14 mouse cellular contexts compared by ENCODE assay signal in the genomic region with DNA sequence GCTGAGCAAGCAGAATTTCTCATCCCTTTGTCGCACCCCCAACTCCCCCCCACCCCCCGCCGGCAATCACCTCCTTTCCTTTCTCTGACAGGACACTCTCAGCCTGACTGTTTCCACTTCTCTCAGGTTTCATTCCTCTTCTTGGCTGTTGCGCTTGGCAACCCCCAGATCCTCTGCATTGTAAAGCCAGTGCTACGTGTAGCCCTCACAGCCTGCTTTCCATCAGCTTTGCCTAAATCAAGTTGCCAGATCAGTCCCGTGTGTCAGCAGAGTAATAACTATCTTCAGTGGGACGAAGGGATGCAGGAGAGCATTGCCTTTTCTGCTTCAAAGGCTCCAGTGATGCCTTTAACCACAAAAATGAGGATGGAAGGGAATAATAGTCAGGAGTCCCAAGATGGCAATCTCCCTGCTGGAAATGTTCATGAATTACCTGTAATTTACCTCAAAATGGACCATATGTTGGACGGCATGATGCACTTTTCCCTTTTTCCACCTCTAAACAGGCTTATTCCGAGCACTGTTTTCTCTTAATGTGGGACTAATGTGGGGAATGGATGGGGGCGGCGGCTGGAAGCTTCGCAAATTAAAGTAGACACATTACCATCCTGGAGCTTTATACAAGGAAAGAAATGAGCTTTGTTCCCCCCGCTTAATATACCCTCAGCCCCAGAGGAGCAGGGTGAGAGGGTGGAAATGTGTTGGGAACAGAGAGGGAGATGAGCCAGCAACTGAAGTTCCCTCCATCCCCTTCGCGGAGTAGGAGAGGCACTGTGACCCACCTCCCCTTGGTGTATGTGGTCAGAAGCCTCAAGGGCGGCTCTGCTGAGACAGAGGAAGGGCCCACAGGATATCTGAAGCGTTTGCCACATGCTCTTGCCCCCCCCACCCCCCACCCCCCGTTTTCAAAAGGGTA.
DNase-seq lines count a peak whose midpoint lies in the region; ATAC-seq lines count a peak whose summit lies in the region.
"Had no signal": no experiment of that assay in that cellular context is flagged by ENCODE, and none has a peak within 500 bp of the region (broad histone marks: within the 10 kb centered on the region; RNA-seq: fewer than 3 reads in every experiment).

No protein-coding gene starts in this region.

- H3K27me3 ChIP-seq in kidney, embryonic 16.5 days (ENCODE audit: insufficient read depth, low read length): no peaks in the 10 kb centered on the region
- peaks cover 76% of the 10 kb centered on the region for H3K27me3 ChIP-seq in forebrain, embryonic 10.5 days (ENCODE audit: poor library complexity, severe bottlenecking)
- H3K27me3 ChIP-seq in hindbrain, embryonic 16.5 days (replicated peaks; ENCODE audit: control insufficient read depth, insufficient read depth, low read length): no peaks in the 10 kb centered on the region
- no peaks in the 10 kb centered on the region for H3K27me3 ChIP-seq in midbrain, embryonic 16.5 days (ENCODE audit: control insufficient read depth, insufficient read depth, low read depth, low read length)

- H3K4me2 ChIP-seq in kidney, embryonic 16.5 days (replicated peaks; ENCODE audit: low read depth, low read length): no peak overlapping the region; the same call in 1 of the 2 replicates
- H3K4me2 ChIP-seq in hindbrain, embryonic 16.5 days (ENCODE audit: low read length): no peak overlapping the region
- H3K4me2 ChIP-seq in midbrain, embryonic 16.5 days (ENCODE audit: low read length): no peak overlapping the region

- no peak for DNase-seq in kidney, postnatal 14 days
- peak; percentile 20 for DNase-seq in forebrain, embryonic 10.5 days (ENCODE audit: extremely low spot score, low spot score)
- no peak for DNase-seq in urinary bladder, adult 18-20 months (ENCODE audit: low spot score in 2 of 2)
- DNase-seq in adipocyte (ENCODE audit: low spot score): no peak
- no peak for DNase-seq in cerebellum, adult 9-11 months
- DNase-seq: cerebellum, postnatal 36 days; kidney, adult 11 months; lung, adult 18-20 months; right cerebral cortex, adult 18-20 months had no signal

- H3K9me3 ChIP-seq in kidney, embryonic 16.5 days (ENCODE audit: low read length): no peaks in the 10 kb centered on the region
- H3K9me3 ChIP-seq in forebrain, embryonic 10.5 days: no peaks in the 10 kb centered on the region
- H3K9me3 ChIP-seq in hindbrain, embryonic 16.5 days (ENCODE audit: control insufficient read depth, low read length): no peaks in the 10 kb centered on the region
- no peaks in the 10 kb centered on the region for H3K9me3 ChIP-seq in midbrain, embryonic 16.5 days (replicated peaks; ENCODE audit: control insufficient read depth, low read length, poor library complexity, severe bottlenecking)
- H3K9me3 ChIP-seq: heart, embryonic 13.5 days had no signal

- peaks cover 67% of the 10 kb centered on the region for H3K4me1 ChIP-seq in kidney, embryonic 16.5 days (ENCODE audit: insufficient read depth, low read length)
- H3K4me1 ChIP-seq in forebrain, embryonic 10.5 days: peaks cover 52% of the 10 kb centered on the region
- H3K4me1 ChIP-seq in hindbrain, embryonic 16.5 days (ENCODE audit: control insufficient read depth, insufficient read depth, low read depth, low read length): peaks cover 16% of the 10 kb centered on the region
- peaks cover 32% of the 10 kb centered on the region for H3K4me1 ChIP-seq in midbrain, embryonic 16.5 days (ENCODE audit: control insufficient read depth, insufficient read depth, low read length)

- peak overlapping the region; percentile 97 for H3K27ac ChIP-seq in kidney, embryonic 16.5 days (ENCODE audit: low read length)
- peak overlapping the region; percentile 74 for H3K27ac ChIP-seq in forebrain, embryonic 10.5 days
- peak overlapping the region; percentile 61; the same call in 1 of the 2 replicates for H3K27ac ChIP-seq in hindbrain, embryonic 16.5 days (ENCODE audit: low read depth, low read length)
- peak overlapping the region; percentile 81 for H3K27ac ChIP-seq in midbrain, embryonic 16.5 days (ENCODE audit: low read length)

- 23% methylated on average over 18 of the region's 18 CpGs for WGBS in kidney, embryonic 16.5 days
- WGBS in forebrain, embryonic 10.5 days: 50% methylated on average over 18 of the region's 18 CpGs
- 28% methylated on average over 18 of the region's 18 CpGs for WGBS in hindbrain, embryonic 16.5 days
- WGBS in midbrain, embryonic 16.5 days: 22% methylated on average over 18 of the region's 18 CpGs

- H3K4me3 ChIP-seq in kidney, embryonic 16.5 days (ENCODE audit: low read length): no peak overlapping the region
- no peak overlapping the region for H3K4me3 ChIP-seq in forebrain, embryonic 10.5 days
- H3K4me3 ChIP-seq in hindbrain, embryonic 16.5 days (ENCODE audit: low read length): no peak overlapping the region
- H3K4me3 ChIP-seq in midbrain, embryonic 16.5 days (ENCODE audit: low read depth, low read length): no peak overlapping the region
- H3K4me3 ChIP-seq: heart, embryonic 13.5 days had no signal

- H3K9ac ChIP-seq in kidney, embryonic 16.5 days (replicated peaks; ENCODE audit: low read length): 0 out of 2 replicates have a peak overlapping the region, but pooled peaks have one; percentile 40
- H3K9ac ChIP-seq in hindbrain, embryonic 16.5 days (ENCODE audit: low read depth, low read length): no peak overlapping the region
- 0 out of 2 replicates have a peak overlapping the region, but pooled peaks have one; percentile 8 for H3K9ac ChIP-seq in midbrain, embryonic 16.5 days (ENCODE audit: low read depth, low read length)
- H3K9ac ChIP-seq: heart, embryonic 13.5 days had no signal

- no peaks in the 10 kb centered on the region for H3K36me3 ChIP-seq in kidney, embryonic 16.5 days (ENCODE audit: insufficient read depth, low read length)
- H3K36me3 ChIP-seq in forebrain, embryonic 10.5 days (replicated peaks): no peaks in the 10 kb centered on the region
- no peaks in the 10 kb centered on the region for H3K36me3 ChIP-seq in hindbrain, embryonic 16.5 days (ENCODE audit: control insufficient read depth, insufficient read depth, low read length)
- no peaks in the 10 kb centered on the region for H3K36me3 ChIP-seq in midbrain, embryonic 16.5 days (ENCODE audit: control insufficient read depth, insufficient read depth, low read length)
- H3K36me3 ChIP-seq: heart, embryonic 13.5 days had no signal

- peak; percentile 55 for ATAC-seq in kidney, embryonic 16.5 days (ENCODE audit: low FRiP score, low TSS enrichment)
- peak; percentile 55 for ATAC-seq in hindbrain, embryonic 16.5 days
- ATAC-seq in midbrain, embryonic 16.5 days: no peak; the same call in 1 of the 2 replicates
- ATAC-seq: Patski had no signal
